Mouse (Mus musculus) midbrain, embryonic 13.5 days (tissue): ENCODE measurements around the gene Wnt10b. TPM values are rescaled to one million over a fixed set of nuclear protein-coding genes. Genes with fewer than 3 reads are reported as not detected.

ENCODE experiments used
- ATAC-seq: fragments of 200-750 bp; cut with Nextera tagmentation; 2 replicates; pipeline ENCODE4 v1.8.0; 2017; ENCODE audit warnings: mild to moderate bottlenecking, moderate TSS enrichment, moderate library complexity
- H3K27ac ChIP-seq: fragments of 300-500 bp; sonication (generic); 2 replicates; pipeline ENCODE4 v1.5.1; 2015; ENCODE audit warnings: inconsistent platforms, mild to moderate bottlenecking, moderate library complexity
- H3K27me3 ChIP-seq: fragments of 300-500 bp; sonication (generic); 2 replicates; pipeline ENCODE4 v1.6.1; 2015; ENCODE audit warnings: mild to moderate bottlenecking, inconsistent platforms
- H3K36me3 ChIP-seq: fragments of 300-500 bp; sonication (generic); 2 replicates; pipeline ENCODE4 v1.6.1; 2015; ENCODE audit warnings: mild to moderate bottlenecking, inconsistent platforms
- H3K4me1 ChIP-seq: fragments of 300-500 bp; sonication (generic); replicated peaks from 2 replicates; pipeline ENCODE4 v1.6.1; 2015; ENCODE audit warnings: inconsistent platforms
- H3K4me2 ChIP-seq: fragments of 300-500 bp; sonication (generic); replicated peaks from 2 replicates; pipeline ENCODE4 v1.6.1; 2015; ENCODE audit warnings: moderate library complexity, mild to moderate bottlenecking, inconsistent platforms
- H3K4me3 ChIP-seq: fragments of 300-500 bp; sonication (generic); replicated peaks from 2 replicates; pipeline ENCODE4 v1.5.1; 2015; ENCODE audit warnings: mild to moderate bottlenecking, inconsistent platforms
- H3K9ac ChIP-seq: fragments of 300-500 bp; sonication (generic); replicated peaks from 2 replicates; pipeline ENCODE4 v1.6.1; 2015; ENCODE audit warnings: mild to moderate bottlenecking, inconsistent platforms
- H3K9me3 ChIP-seq: fragments of 300-500 bp; sonication (generic); 2 replicates; pipeline ENCODE4 v1.6.1; 2016; ENCODE audit warnings: mild to moderate bottlenecking, inconsistent platforms
- WGBS: fragments of 180-500 bp; shearing (Covaris S2); methylation state at CpG from one replicate; pipeline ENCODE4 v1.1.7; 2015; 5-methylcytosine and 5-hydroxymethylcytosine counted together
- polyA plus RNA-seq: library from polyadenylated mRNA; unstranded; fragments of >200 nt; fragmentation: Nextera tagmentation; extraction: Ambion mirVana; gene quantifications from 2 replicates; pipeline ENCODE4 v1.2.1, GENCODE M21; 2015

The Wnt10b gene
- polyA plus RNA-seq, 1 experiment from 2014 or later, result 0.24 TPM

DNA sequence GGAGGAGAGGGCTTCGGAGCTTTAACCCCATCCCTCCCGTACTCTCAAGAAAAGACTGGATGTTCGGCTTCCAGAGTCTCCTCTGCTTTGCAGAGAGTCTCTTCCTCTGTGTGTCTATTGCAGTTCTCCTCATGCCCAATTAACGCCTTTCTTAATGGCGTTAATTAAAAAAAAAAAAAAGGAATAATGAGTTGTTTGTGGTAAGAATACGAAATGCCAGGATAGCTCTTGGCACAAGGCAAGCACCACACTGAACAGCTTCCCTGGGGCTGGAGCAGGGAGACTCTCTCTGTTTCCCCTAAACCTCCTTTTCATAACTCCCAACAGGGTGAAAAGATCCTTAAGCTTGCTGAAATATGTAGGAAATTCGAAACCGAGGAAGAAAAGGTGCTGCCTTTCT lies 55.8 kb downstream of the Wnt10b start:
- no peak overlapping the region for H3K27ac ChIP-seq
- H3K36me3 ChIP-seq, result no peaks in the 10 kb centered on the region
- ATAC-seq, result no peak
- WGBS, result 83% methylated on average over 8 of the region's 8 CpGs
- no peak overlapping the region for H3K4me3 ChIP-seq
- no peak overlapping the region for H3K4me2 ChIP-seq
- H3K27me3 ChIP-seq, result peaks cover 36% of the 10 kb centered on the region
- no peak overlapping the region for H3K9ac ChIP-seq
- H3K4me1 ChIP-seq, result peaks cover 16% of the 10 kb centered on the region
- H3K9me3 ChIP-seq, result no peaks in the 10 kb centered on the region

Other genes starting within 250 kb of the Wnt10b start
- gene Kansl2, start 243.9 kb downstream of the Wnt10b start, polyA plus RNA-seq, result 149 and 152 TPM in 2 replicates
- 72.7 and 75.1 TPM in 2 replicates for gene Ccnt1, start 207.2 kb downstream of the Wnt10b start, polyA plus RNA-seq
- gene 4930415O20Rik, start 207.1 kb downstream of the Wnt10b start, polyA plus RNA-seq, result 0.67 TPM in 1 of 2 replicates, not detected in the other
- 10.6 and 13.0 TPM in 2 replicates for gene Adcy6, start 168.1 kb downstream of the Wnt10b start, polyA plus RNA-seq
- 139 and 157 TPM in 2 replicates for gene Cacnb3, start 147.3 kb downstream of the Wnt10b start, polyA plus RNA-seq
- gene Ddx23, start 115.3 kb downstream of the Wnt10b start, polyA plus RNA-seq, result 28.6 and 29.5 TPM in 2 replicates
- 10.2 and 12.7 TPM in 2 replicates for gene Rnd1, start 100.7 kb downstream of the Wnt10b start, polyA plus RNA-seq
- 2.6 and 3.2 TPM in 2 replicates for gene Ccdc65, start 69.9 kb downstream of the Wnt10b start, polyA plus RNA-seq
- gene Fkbp11, start 50.0 kb downstream of the Wnt10b start, polyA plus RNA-seq, result 3.5 and 4.1 TPM in 2 replicates
- gene Arf3, start 14.9 kb downstream of the Wnt10b start, polyA plus RNA-seq, result 57.5 and 66.0 TPM in 2 replicates
- 4.0 and 8.6 TPM in 2 replicates for gene Wnt1, start 11.7 kb upstream of the Wnt10b start, polyA plus RNA-seq
- gene Ddn, start 31.3 kb upstream of the Wnt10b start, polyA plus RNA-seq, result 0.50 and 1.2 TPM in 2 replicates
- 83.3 and 89.9 TPM in 2 replicates for gene Prkag1, start 53.4 kb upstream of the Wnt10b start, polyA plus RNA-seq
- gene Kmt2d, start 93.1 kb upstream of the Wnt10b start, polyA plus RNA-seq, result 13.1 and 13.9 TPM in 2 replicates
- gene Rhebl1, start 116.4 kb upstream of the Wnt10b start, polyA plus RNA-seq, result 33.0 and 33.9 TPM in 2 replicates
- 0.48 and 0.82 TPM in 2 replicates for gene Dhh, start 120.4 kb upstream of the Wnt10b start, polyA plus RNA-seq
- 40.7 and 50.1 TPM in 2 replicates for gene Lmbr1l, start 140.1 kb upstream of the Wnt10b start, polyA plus RNA-seq
- gene Tuba1b, start 156.4 kb upstream of the Wnt10b start, polyA plus RNA-seq, result 1,161 and 1,231 TPM in 2 replicates
- not detected in 2 replicates for gene Gm49450, start 175.4 kb upstream of the Wnt10b start, polyA plus RNA-seq
- gene Tuba1a, start 175.6 kb upstream of the Wnt10b start, polyA plus RNA-seq, result 15,883 and 15,999 TPM in 2 replicates